Mouse (Mus musculus) hindbrain, embryonic 11.5 days (tissue): ENCODE data around the gene Sv2c. TPM values are rescaled to one million over a fixed set of nuclear protein-coding genes. Genes with fewer than 3 reads are reported as not detected.

Experiments
- ATAC-seq: fragments of 200-750 bp; cut with Nextera tagmentation; 2 replicates; pipeline ENCODE4 v1.8.0; 2017; ENCODE audit warnings: mild to moderate bottlenecking, moderate TSS enrichment, moderate library complexity; ENCODE audit not compliant: low FRiP score
- DNase-seq: peaks from one replicate; pipeline ENCODE4 v3.0.0-alpha.2; 2015; ENCODE audit warnings: low spot score
- H3K27ac ChIP-seq: fragments of 300-500 bp; sonication (generic); 2 replicates; pipeline ENCODE4 v1.5.1; 2014; ENCODE audit warnings: mild to moderate bottlenecking, low read depth, low read length
- H3K27me3 ChIP-seq: fragments of 300-500 bp; sonication (generic); 2 replicates; pipeline ENCODE4 v1.6.1; 2014; ENCODE audit warnings: mild to moderate bottlenecking, low read length, moderate library complexity, mixed read lengths; ENCODE audit not compliant: control insufficient read depth, insufficient read depth
- H3K36me3 ChIP-seq: fragments of 300-500 bp; sonication (generic); 2 replicates; pipeline ENCODE4 v1.6.1; 2014; ENCODE audit warnings: mild to moderate bottlenecking, low read length, moderate library complexity, mixed read lengths; ENCODE audit not compliant: control insufficient read depth, insufficient read depth
- H3K4me1 ChIP-seq: fragments of 300-500 bp; sonication (generic); replicated peaks from 2 replicates; pipeline ENCODE4 v1.6.1; 2014; ENCODE audit warnings: low read length, mixed read lengths; ENCODE audit not compliant: control insufficient read depth, insufficient read depth
- H3K4me2 ChIP-seq: fragments of 300-500 bp; sonication (generic); replicated peaks from 2 replicates; pipeline ENCODE4 v1.6.1; 2014; ENCODE audit warnings: mild to moderate bottlenecking, low read depth, low read length
- H3K4me3 ChIP-seq: fragments of 300-500 bp; sonication (generic); 2 replicates; pipeline ENCODE4 v1.5.1; 2014; ENCODE audit warnings: low read depth, low read length
- H3K9ac ChIP-seq: fragments of 300-500 bp; sonication (generic); 2 replicates; pipeline ENCODE4 v1.6.1; 2014; ENCODE audit warnings: low read depth, low read length
- H3K9me3 ChIP-seq: fragments of 300-500 bp; sonication (generic); 2 replicates; pipeline ENCODE4 v1.6.1; 2016; ENCODE audit warnings: low read length; ENCODE audit not compliant: control insufficient read depth
- WGBS: fragments of 180-500 bp; shearing (Covaris S2); extraction: QIAGEN DNeasy Blood & Tissue Kit; methylation state at CpG from one replicate; pipeline ENCODE4 v1.1.7; 2014; 5-methylcytosine and 5-hydroxymethylcytosine counted together
- polyA plus RNA-seq: library from polyadenylated mRNA; unstranded; fragments of >200 nt; fragmentation: Nextera tagmentation; extraction: Ambion mirVana; gene quantifications from 2 replicates; pipeline ENCODE4 v1.2.1, GENCODE M21; 2014

Sv2c gene
- polyA plus RNA-seq, 1 experiment from 2014 or later = 8.1 TPM

GRCm38 (mm10) chr13:95940811-95941210, 191.6 kb downstream of the Sv2c start:
- DNase-seq (no peak), ATAC-seq (no peak)
- Histone ChIP-seq H3K36me3 (no peaks in the 10 kb centered on the region), H3K4me1 (no peaks in the 10 kb centered on the region), H3K27ac (no peak overlapping the region), H3K9ac (no peak overlapping the region), H3K4me3 (no peak overlapping the region), H3K9me3 (no peaks in the 10 kb centered on the region), H3K27me3 (no peaks in the 10 kb centered on the region), H3K4me2 (no peak overlapping the region)
- 67% methylated on average over 5 of the region's 5 CpGs for WGBS

- Histone ChIP-seq H3K27ac (no peak overlapping the region), H3K4me3 (no peak overlapping the region), H3K9me3 (no peaks in the 10 kb centered on the region), H3K36me3 (no peaks in the 10 kb centered on the region), H3K27me3 (no peaks in the 10 kb centered on the region), H3K4me2 (no peak overlapping the region), H3K9ac (no peak overlapping the region), H3K4me1 (no peaks in the 10 kb centered on the region)
- WGBS = 72% methylated on average over 2 of the region's 2 CpGs
- ATAC-seq (no peak), DNase-seq (no peak)
Observed at GRCm38 (mm10) chr13:95924201-95924621, 208.2 kb downstream of the Sv2c start.

GRCm38 (mm10) chr13:95922626-95923025, 209.8 kb downstream of the Sv2c start:
- 93% methylated on average over 4 of the region's 4 CpGs for WGBS
- no peak overlapping the region for H3K4me2 ChIP-seq
- no peaks in the 10 kb centered on the region for H3K36me3 ChIP-seq
- H3K27ac ChIP-seq = no peak overlapping the region
- ATAC-seq = no peak
- no peak overlapping the region for H3K4me3 ChIP-seq
- no peaks in the 10 kb centered on the region for H3K4me1 ChIP-seq
- no peak for DNase-seq
- no peaks in the 10 kb centered on the region for H3K9me3 ChIP-seq
- H3K27me3 ChIP-seq = no peaks in the 10 kb centered on the region
- H3K9ac ChIP-seq = no peak overlapping the region

- no peak overlapping the region for H3K4me3 ChIP-seq
- no peak for DNase-seq
- H3K27ac ChIP-seq = no peak overlapping the region
- H3K27me3 ChIP-seq = no peaks in the 10 kb centered on the region
- no peak for ATAC-seq
- H3K36me3 ChIP-seq = no peaks in the 10 kb centered on the region
- H3K9ac ChIP-seq = no peak overlapping the region
- WGBS = 92% methylated on average over 9 of the region's 9 CpGs
- no peak overlapping the region for H3K4me2 ChIP-seq
- H3K9me3 ChIP-seq = no peaks in the 10 kb centered on the region
- no peaks in the 10 kb centered on the region for H3K4me1 ChIP-seq
Observed at GRCm38 (mm10) chr13:95918624-95919284, 213.6 kb downstream of the Sv2c start.

- Histone ChIP-seq H3K9me3 (no peaks in the 10 kb centered on the region), H3K27ac (no peak overlapping the region), H3K27me3 (no peaks in the 10 kb centered on the region), H3K4me3 (no peak overlapping the region), H3K36me3 (no peaks in the 10 kb centered on the region), H3K9ac (no peak overlapping the region), H3K4me2 (no peak overlapping the region), H3K4me1 (no peaks in the 10 kb centered on the region)
- no peak for DNase-seq
- ATAC-seq = no peak
- WGBS = 89% methylated on average over 2 of the region's 2 CpGs
Observed at GRCm38 (mm10) chr13:95913046-95913406, 219.4 kb downstream of the Sv2c start.

GRCm38 (mm10) chr13:95912157-95913045, 220.0 kb downstream of the Sv2c start:
- Histone ChIP-seq H3K36me3 (no peaks in the 10 kb centered on the region), H3K27ac (no peak overlapping the region), H3K4me3 (no peak overlapping the region), H3K9ac (no peak overlapping the region), H3K4me2 (no peak overlapping the region), H3K9me3 (no peaks in the 10 kb centered on the region), H3K27me3 (no peaks in the 10 kb centered on the region), H3K4me1 (no peaks in the 10 kb centered on the region)
- DNase-seq (no peak), ATAC-seq (no peak)
- WGBS = 91% methylated on average over 11 of the region's 11 CpGs

GRCm38 (mm10) chr13:95910270-95910669, 222.1 kb downstream of the Sv2c start:
- H3K36me3 ChIP-seq = no peaks in the 10 kb centered on the region
- no peak overlapping the region for H3K4me2 ChIP-seq
- no peaks in the 10 kb centered on the region for H3K9me3 ChIP-seq
- H3K4me1 ChIP-seq = no peaks in the 10 kb centered on the region
- DNase-seq = no peak
- no peak overlapping the region for H3K9ac ChIP-seq
- H3K27ac ChIP-seq = no peak overlapping the region
- no peak for ATAC-seq
- no peak overlapping the region for H3K4me3 ChIP-seq
- H3K27me3 ChIP-seq = no peaks in the 10 kb centered on the region
- WGBS = 83% methylated on average over 9 of the region's 9 CpGs

GRCm38 (mm10) chr13:95909244-95909643, 223.1 kb downstream of the Sv2c start:
- Histone ChIP-seq H3K27ac (no peak overlapping the region), H3K9ac (no peak overlapping the region), H3K27me3 (no peaks in the 10 kb centered on the region), H3K9me3 (no peaks in the 10 kb centered on the region), H3K36me3 (no peaks in the 10 kb centered on the region), H3K4me3 (no peak overlapping the region), H3K4me2 (no peak overlapping the region), H3K4me1 (no peaks in the 10 kb centered on the region)
- 81% methylated on average over 2 of the region's 2 CpGs for WGBS
- ATAC-seq (no peak), DNase-seq (no peak)
